Mouse (Mus musculus) adrenal gland, adult 18-20 months (tissue): ENCODE results near the gene Tmprss15. TPM values are rescaled to one million over a fixed set of nuclear protein-coding genes. Genes with fewer than 3 reads are reported as not detected.

ENCODE experiments used
- DNase-seq, 2 experiments: peaks; one replicate each; pipeline ENCODE4 v3.0.0; 2021 to 2022; ENCODE audit warnings: low spot score in 2 of 2
- total RNA-seq, 2 experiments: library from RNA; stranded (reverse); gene quantifications; 1 replicate in 1 of 2; 2 replicates in 1 of 2; pipeline ENCODE4 v1.2.3; 2021

Tmprss15 gene
- total RNA-seq, 2 experiments from 2014 or later: not detected

- DNase-seq: no peak
Measured at GRCm38 (mm10) chr16:78922644-78923043, 168.3 kb downstream of the Tmprss15 start.

Other genes with a start within 250 kb of the Tmprss15 start
- under 1 TPM; 0.17 to 0.26 TPM for gene Chodl, start 160.1 kb downstream of the Tmprss15 start, total RNA-seq